Mouse (Mus musculus) intestine, embryonic 16.5 days (tissue): ENCODE data around the gene Cpn1. TPM values are rescaled to one million over a fixed set of nuclear protein-coding genes. Genes with fewer than 3 reads are reported as not detected.

ENCODE experiments used
- ATAC-seq: fragments of 200-750 bp; cut with Nextera tagmentation; 2 replicates; pipeline ENCODE4 v1.8.0; 2017; ENCODE audit warnings: moderate TSS enrichment, moderate library complexity
- H3K27ac ChIP-seq: fragments of 300-500 bp; sonication (generic); 2 replicates; pipeline ENCODE4 v1.5.1; 2014; ENCODE audit warnings: mild to moderate bottlenecking, low read length
- H3K27me3 ChIP-seq: fragments of 300-500 bp; sonication (generic); replicated peaks from 2 replicates; pipeline ENCODE4 v1.6.1; 2014; ENCODE audit warnings: low read length, control low read depth, mixed read lengths; ENCODE audit not compliant: control insufficient read depth, insufficient read depth
- H3K36me3 ChIP-seq: fragments of 300-500 bp; sonication (generic); 2 replicates; pipeline ENCODE4 v1.6.1; 2014; ENCODE audit warnings: low read length, control low read depth; ENCODE audit not compliant: control insufficient read depth, insufficient read depth
- H3K4me1 ChIP-seq: fragments of 300-500 bp; sonication (generic); 2 replicates; pipeline ENCODE4 v1.6.1; 2014; ENCODE audit warnings: low read length, control low read depth, mixed read lengths; ENCODE audit not compliant: control insufficient read depth, insufficient read depth
- H3K4me2 ChIP-seq: fragments of 300-500 bp; sonication (generic); 2 replicates; pipeline ENCODE4 v1.6.1; 2014; ENCODE audit warnings: low read depth, low read length, control low read depth
- H3K4me3 ChIP-seq: fragments of 300-500 bp; sonication (generic); 2 replicates; pipeline ENCODE4 v1.5.1; 2014; ENCODE audit warnings: mild to moderate bottlenecking, low read length
- H3K9ac ChIP-seq: fragments of 300-500 bp; sonication (generic); 2 replicates; pipeline ENCODE4 v1.6.1; 2014; ENCODE audit warnings: low read depth, low read length
- H3K9me3 ChIP-seq: fragments of 300-500 bp; sonication (generic); 2 replicates; pipeline ENCODE4 v1.6.1; 2016; ENCODE audit warnings: low read length, control low read depth; ENCODE audit not compliant: control insufficient read depth
- WGBS: fragments of 180-500 bp; shearing (Covaris S2); extraction: QIAGEN DNeasy Blood & Tissue Kit; methylation state at CpG from one replicate; pipeline ENCODE4 v1.1.7; 2014; 5-methylcytosine and 5-hydroxymethylcytosine counted together
- polyA plus RNA-seq: library from polyadenylated mRNA; unstranded; fragments of >200 nt; fragmentation: Nextera tagmentation; extraction: Ambion mirVana; gene quantifications from 2 replicates; pipeline ENCODE4 v1.2.1, GENCODE M21; 2015

The Cpn1 gene
- 27.7 and 32.4 TPM in 2 replicates for polyA plus RNA-seq

GRCm38 (mm10) chr19:43986069-43986794 lies at the start of gene Cpn1:
Gene Cpn1, minus strand, starts transcription at chr19:43986556.
- peak within 1 kb of the TSS; percentile 53 for H3K27ac ChIP-seq
- H3K4me1 ChIP-seq = peaks cover 3% of the 10 kb centered on the region; the same call in 1 of the 2 replicates
- H3K9ac ChIP-seq = peak within 1 kb of the TSS; percentile 62
- no peaks in the 10 kb centered on the region for H3K27me3 ChIP-seq
- H3K4me3 ChIP-seq = peak within 1 kb of the TSS; percentile 46
- peak within 1 kb of the TSS; percentile 48 for H3K4me2 ChIP-seq
- no peaks in the 10 kb centered on the region for H3K36me3 ChIP-seq
- 11% methylated on average over 30 of the region's 30 CpGs for WGBS
- peak; percentile 87 for ATAC-seq
- no peaks in the 10 kb centered on the region for H3K9me3 ChIP-seq

GRCm38 (mm10) chr19:44033396-44033795 lies 47.0 kb upstream of the Cpn1 start:
- no peak overlapping the region for H3K9ac ChIP-seq
- no peaks in the 10 kb centered on the region for H3K4me1 ChIP-seq
- no peak for ATAC-seq
- no peak overlapping the region for H3K4me3 ChIP-seq
- no peak overlapping the region for H3K27ac ChIP-seq
- H3K27me3 ChIP-seq = no peaks in the 10 kb centered on the region
- no peaks in the 10 kb centered on the region for H3K36me3 ChIP-seq
- no peaks in the 10 kb centered on the region for H3K9me3 ChIP-seq
- WGBS = 93% methylated on average over 5 of the region's 5 CpGs
- H3K4me2 ChIP-seq = no peak overlapping the region

GRCm38 (mm10) chr19:44032046-44032744 lies 45.8 kb upstream of the Cpn1 start:
- Histone ChIP-seq H3K4me2 (no peak overlapping the region), H3K9ac (no peak overlapping the region), H3K27ac (no peak overlapping the region), H3K4me1 (no peaks in the 10 kb centered on the region), H3K27me3 (no peaks in the 10 kb centered on the region), H3K36me3 (no peaks in the 10 kb centered on the region), H3K4me3 (no peak overlapping the region), H3K9me3 (no peaks in the 10 kb centered on the region)
- ATAC-seq = no peak
- 81% methylated on average over 11 of the region's 11 CpGs for WGBS

GRCm38 (mm10) chr19:44030024-44030423 lies 43.7 kb upstream of the Cpn1 start:
- H3K4me1 ChIP-seq = no peaks in the 10 kb centered on the region

GRCm38 (mm10) chr19:44028972-44029371 lies 42.6 kb upstream of the Cpn1 start, which contains the start of gene Cyp2c23:
Gene Cyp2c23, minus strand, starts transcription at chr19:44029208.
- no peak for ATAC-seq
- H3K27me3 ChIP-seq = no peaks in the 10 kb centered on the region
- H3K27ac ChIP-seq = no peak within 1 kb of the TSS
- H3K4me1 ChIP-seq = no peaks in the 10 kb centered on the region
- no peak within 1 kb of the TSS for H3K4me3 ChIP-seq
- no peak within 1 kb of the TSS for H3K4me2 ChIP-seq
- no peak within 1 kb of the TSS for H3K9ac ChIP-seq
- 79% methylated on average over 8 of the region's 8 CpGs for WGBS
- H3K9me3 ChIP-seq = no peaks in the 10 kb centered on the region
- H3K36me3 ChIP-seq = no peaks in the 10 kb centered on the region

More at GRCm38 (mm10) chr19:44030024-44030423, 43.7 kb upstream of the Cpn1 start:
- H3K27me3 ChIP-seq = no peaks in the 10 kb centered on the region
- no peak for ATAC-seq
- H3K9me3 ChIP-seq = no peaks in the 10 kb centered on the region
- no peak overlapping the region for H3K9ac ChIP-seq
- H3K4me3 ChIP-seq = no peak overlapping the region
- no peaks in the 10 kb centered on the region for H3K36me3 ChIP-seq
- WGBS = 78% methylated on average over 5 of the region's 5 CpGs
- H3K4me2 ChIP-seq = no peak overlapping the region
- H3K27ac ChIP-seq = no peak overlapping the region

GRCm38 (mm10) chr19:44026956-44027530 lies 40.7 kb upstream of the Cpn1 start:
- Histone ChIP-seq H3K27ac (no peak overlapping the region), H3K4me3 (no peak overlapping the region)
- 66% methylated on average over 8 of the region's 8 CpGs for WGBS

DNA sequence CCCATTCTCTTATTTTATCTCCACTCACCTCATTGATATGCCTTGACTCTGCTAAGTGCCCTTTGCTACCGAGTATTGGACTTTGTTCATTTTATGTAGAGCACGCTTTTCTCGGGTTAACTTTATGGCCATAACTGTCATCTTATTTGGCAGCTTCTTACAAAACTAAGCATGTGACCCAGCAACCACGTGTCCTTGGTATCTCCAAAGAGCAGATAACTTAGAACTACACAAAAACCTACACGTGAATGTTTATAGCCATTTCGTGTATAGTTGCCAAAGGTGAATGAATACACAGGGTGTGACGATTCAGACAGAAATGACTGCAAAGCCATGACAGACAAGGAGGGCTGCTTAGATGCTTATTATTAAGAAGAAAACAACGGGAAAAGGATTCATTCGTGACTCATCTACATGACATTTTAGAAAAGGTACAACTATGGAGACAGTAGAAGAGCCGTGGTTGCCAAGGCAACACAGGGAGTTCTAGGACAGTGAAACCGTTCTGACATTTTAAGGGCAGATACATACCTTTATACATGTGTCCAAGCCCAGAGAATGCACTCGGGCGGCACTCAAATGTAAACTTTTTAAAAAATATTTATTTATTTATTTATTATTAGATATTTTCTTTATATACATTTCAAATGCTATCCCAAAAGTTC lies 38.7 kb upstream of the Cpn1 start:
- H3K4me1 ChIP-seq = no peaks in the 10 kb centered on the region
- WGBS = 73% methylated on average over 13 of the region's 13 CpGs
- H3K27ac ChIP-seq = no peak overlapping the region
- no peak overlapping the region for H3K9ac ChIP-seq
- peak; percentile 86 for ATAC-seq
- H3K4me3 ChIP-seq = no peak overlapping the region
- H3K4me2 ChIP-seq = no peak overlapping the region
- no peaks in the 10 kb centered on the region for H3K9me3 ChIP-seq
- H3K36me3 ChIP-seq = no peaks in the 10 kb centered on the region
- H3K27me3 ChIP-seq = no peaks in the 10 kb centered on the region

More at GRCm38 (mm10) chr19:44026956-44027530, 40.7 kb upstream of the Cpn1 start:
- Histone ChIP-seq H3K4me2 (no peak overlapping the region), H3K9ac (no peak overlapping the region), H3K9me3 (no peaks in the 10 kb centered on the region), H3K27me3 (no peaks in the 10 kb centered on the region), H3K4me1 (no peaks in the 10 kb centered on the region), H3K36me3 (no peaks in the 10 kb centered on the region)
- no peak for ATAC-seq

DNA sequence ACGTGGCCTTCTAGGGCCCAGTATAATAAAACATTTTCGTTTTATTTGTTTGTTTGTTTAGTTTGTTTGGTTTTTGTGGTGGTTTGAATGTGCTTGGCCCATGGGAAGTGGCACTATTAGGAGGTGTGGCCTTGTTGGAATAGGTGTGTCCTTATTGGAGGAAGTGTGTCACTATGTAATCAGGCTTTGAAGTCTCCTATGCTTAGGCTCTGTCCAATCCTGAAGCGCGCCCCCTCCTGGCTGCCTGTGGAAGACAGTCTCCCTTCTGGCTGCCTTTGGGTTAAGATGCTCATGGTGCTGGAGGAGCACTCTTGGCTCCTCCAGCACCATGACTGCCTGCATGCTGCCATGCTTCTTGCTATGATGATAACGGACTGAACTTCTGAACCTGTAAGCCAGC lies 36.7 kb upstream of the Cpn1 start:
- Histone ChIP-seq H3K27ac (no peak overlapping the region), H3K9ac (no peak overlapping the region), H3K36me3 (no peaks in the 10 kb centered on the region), H3K4me1 (no peaks in the 10 kb centered on the region), H3K4me3 (no peak overlapping the region), H3K27me3 (no peaks in the 10 kb centered on the region), H3K4me2 (no peak overlapping the region), H3K9me3 (no peaks in the 10 kb centered on the region)
- WGBS = 61% methylated on average over 5 of the region's 5 CpGs
- no peak for ATAC-seq

DNA sequence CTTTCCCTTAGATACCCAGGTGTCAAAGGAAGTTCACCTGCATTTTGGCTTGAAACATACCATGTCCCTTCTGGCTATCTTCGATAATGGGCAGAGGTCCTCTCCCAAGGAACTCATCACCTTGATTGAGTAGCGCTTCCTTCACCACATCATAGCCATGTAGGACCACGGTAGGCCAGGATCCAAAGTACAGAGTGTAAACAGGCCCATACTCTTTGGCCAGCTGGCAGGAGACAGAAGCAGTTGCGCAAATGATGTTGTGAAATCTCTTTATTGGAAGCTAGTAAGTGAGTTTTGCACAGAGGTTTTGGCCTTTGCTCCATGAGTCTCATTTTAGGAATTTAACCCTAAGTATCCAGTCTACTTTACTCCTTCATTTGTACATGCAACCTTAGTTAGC lies 35.1 kb upstream of the Cpn1 start:
- no peak overlapping the region for H3K4me3 ChIP-seq
- peak overlapping the region; percentile 58; the same call in 1 of the 2 replicates for H3K27ac ChIP-seq
- H3K36me3 ChIP-seq = no peaks in the 10 kb centered on the region
- no peak overlapping the region for H3K4me2 ChIP-seq
- no peaks in the 10 kb centered on the region for H3K9me3 ChIP-seq
- 67% methylated on average over 4 of the region's 4 CpGs for WGBS
- peak; percentile 71 for ATAC-seq
- no peaks in the 10 kb centered on the region for H3K27me3 ChIP-seq
- H3K9ac ChIP-seq = no peak overlapping the region
- H3K4me1 ChIP-seq = no peaks in the 10 kb centered on the region
